Mouse (Mus musculus) liver, adult 2 months (tissue): ENCODE measurements at regions not wholly inside any gene's neighbourhood (a gene's known extent, or its start where the extent isn't known, plus 50 kb on each side); places are given as distances from the start of the nearest gene placed in this dataset.

ENCODE experiments used
- DNase-seq: peaks from one replicate; pipeline ENCODE4 v3.0.0-alpha.2; 2011; ENCODE audit warnings: low read depth, low spot score; ENCODE audit errors: extremely low read depth
- H3K27ac ChIP-seq: fragments of 200-500 bp; replicated peaks from 2 replicates; pipeline ENCODE4 v1.5.1; 2012; ENCODE audit warnings: low read depth, mild to moderate bottlenecking, control low read depth, inconsistent platforms, low read length; ENCODE audit not compliant: insufficient read depth
- H3K27me3 ChIP-seq: fragments of 200-500 bp; 2 replicates; pipeline ENCODE4 v1.6.1; 2012; ENCODE audit warnings: mild to moderate bottlenecking, moderate library complexity, low read length, inconsistent platforms; ENCODE audit not compliant: control insufficient read depth, insufficient read depth
- H3K36me3 ChIP-seq: fragments of 200-500 bp; 2 replicates; pipeline ENCODE4 v1.6.1; 2012; ENCODE audit warnings: low read length, inconsistent platforms; ENCODE audit not compliant: control insufficient read depth, insufficient read depth
- H3K4me1 ChIP-seq: fragments of 200-500 bp; 2 replicates; pipeline ENCODE4 v1.6.1; 2011; ENCODE audit warnings: low read length; ENCODE audit not compliant: control insufficient read depth, insufficient read depth
- H3K4me3 ChIP-seq: fragments of 200-500 bp; 2 replicates; pipeline ENCODE4 v1.5.1; 2011; ENCODE audit warnings: low read depth, mild to moderate bottlenecking, control low read depth, low read length, moderate library complexity; ENCODE audit not compliant: insufficient read depth
- H3K79me2 ChIP-seq: fragments of 200-500 bp; 2 replicates; pipeline ENCODE4 v1.6.1; 2012; ENCODE audit warnings: inconsistent platforms, mild to moderate bottlenecking, low read length, moderate library complexity; ENCODE audit not compliant: control insufficient read depth, insufficient read depth
- H3K9ac ChIP-seq: fragments of 200-500 bp; 2 replicates; pipeline ENCODE4 v1.6.1; 2012; ENCODE audit warnings: low read depth, mild to moderate bottlenecking, control low read depth, inconsistent platforms, low read length
- CTCF ChIP-seq: fragments of 200-500 bp; IDR thresholded peaks from 2 replicates; pipeline ENCODE4 v1.5.1; 2011; ENCODE audit warnings: low read depth, low read length, control low read depth
- POLR2A ChIP-seq: fragments of 200-500 bp; IDR thresholded peaks from 2 replicates; pipeline ENCODE4 v1.6.1; 2011; ENCODE audit warnings: low read length, control low read depth; ENCODE audit not compliant: insufficient read depth; ENCODE audit errors: extremely low read depth
- WGBS: fragments of 180-500 bp; shearing (Covaris S2); methylation state at CpG from one replicate; pipeline ENCODE4 v1.1.7; 2018; 5-methylcytosine and 5-hydroxymethylcytosine counted together

- Histone ChIP-seq H3K9ac (no peak overlapping the region), H3K36me3 (no peaks in the 10 kb centered on the region), H3K27ac (no peak overlapping the region), H3K4me3 (no peak overlapping the region), H3K4me1 (no peaks in the 10 kb centered on the region), H3K27me3 (no peaks in the 10 kb centered on the region), H3K79me2 (no peaks in the 10 kb centered on the region)
- no peak for DNase-seq
- no peak for TF ChIP-seq CTCF
- TF ChIP-seq POLR2A, result no peak
- 85% methylated on average over 9 of the region's 9 CpGs for WGBS
These were observed 862.7 kb downstream of the Olfm4 start for GRCm38 (mm10) chr14:80846420-80847083.
